Mouse (Mus musculus): ENCODE measurements around the gene Rgsl1. TPM values are rescaled to one million over a fixed set of nuclear protein-coding genes. Genes with fewer than 3 reads are reported as not detected.

Rgsl1 gene
- polyA plus RNA-seq, 1 experiment = 0.44 TPM

DNA sequence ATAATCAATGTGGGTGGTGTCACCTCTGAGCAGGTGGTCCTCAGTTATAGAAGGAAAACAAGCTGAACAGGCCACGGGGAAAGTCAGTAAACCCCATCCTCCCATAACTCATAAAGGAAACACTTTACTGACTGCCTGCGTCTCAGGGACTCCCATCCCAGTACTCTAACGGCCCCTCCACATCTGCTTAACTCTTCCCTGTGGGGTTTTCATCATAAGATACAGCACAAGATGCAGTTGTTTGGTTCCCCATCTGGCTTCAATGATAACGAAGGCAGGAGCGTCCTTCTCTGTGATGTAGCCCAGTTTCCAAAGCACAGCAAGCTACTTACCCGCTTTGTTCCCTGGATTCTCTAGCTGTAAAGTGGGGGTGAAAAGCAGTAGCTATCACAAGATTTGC lies 93.9 kb downstream of the Rgsl1 start:
- no peak for TF ChIP-seq CTCF (IDR thresholded peaks at IDR 0.05; ENCODE audit: borderline replicate concordance, extremely low read depth, insufficient read depth, insufficient read length)
- no peak for TF ChIP-seq POLR2A (IDR thresholded peaks at IDR 0.05; ENCODE audit: borderline replicate concordance, extremely low read depth, insufficient read depth, insufficient read length, poor library complexity, severe bottlenecking)
- peak; percentile 64 for DNase-seq (ENCODE audit: low read depth)

DNA sequence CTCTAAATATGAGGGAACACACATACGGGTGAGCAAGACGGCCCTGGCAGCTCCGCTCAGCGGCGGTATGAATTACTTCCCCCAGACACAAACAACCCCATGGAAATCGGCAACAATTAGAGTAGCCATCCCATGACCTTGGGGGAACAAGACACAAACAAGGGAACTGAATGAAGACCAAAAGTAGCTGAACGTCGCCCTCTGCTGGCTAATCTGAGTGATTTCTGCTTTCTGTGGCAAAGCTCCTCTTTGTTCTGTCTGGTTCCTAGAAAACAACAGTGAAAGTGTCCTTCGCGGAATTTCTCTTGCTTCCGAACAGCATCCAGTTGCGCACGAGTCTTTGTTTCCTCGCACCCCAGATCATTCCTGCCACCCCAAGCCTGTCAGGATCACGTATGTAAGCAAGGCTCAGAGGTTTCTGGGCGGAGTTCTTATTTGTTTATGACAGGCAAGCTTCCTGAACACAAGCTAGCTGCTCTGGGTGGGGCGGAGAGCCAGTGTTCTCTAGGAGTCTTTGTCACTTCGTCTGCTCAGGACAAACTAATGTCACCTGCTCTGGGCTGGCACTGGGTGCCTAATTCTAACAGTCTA lies 94.6 kb downstream of the Rgsl1 start, which contains the start of gene Rnasel:
Gene Rnasel (plus strand): TSS at position 216 of the 591 bp plus-strand sequence.
- TF ChIP-seq POLR2A (IDR thresholded peaks at IDR 0.05; ENCODE audit: borderline replicate concordance, extremely low read depth, insufficient read depth, insufficient read length, poor library complexity, severe bottlenecking) (no peak; the same call in 1 of the 2 replicates), CTCF (IDR thresholded peaks at IDR 0.05; ENCODE audit: borderline replicate concordance, extremely low read depth, insufficient read depth, insufficient read length) (peak; percentile 86)
- DNase-seq (ENCODE audit: low read depth) = peak; percentile 96

DNA sequence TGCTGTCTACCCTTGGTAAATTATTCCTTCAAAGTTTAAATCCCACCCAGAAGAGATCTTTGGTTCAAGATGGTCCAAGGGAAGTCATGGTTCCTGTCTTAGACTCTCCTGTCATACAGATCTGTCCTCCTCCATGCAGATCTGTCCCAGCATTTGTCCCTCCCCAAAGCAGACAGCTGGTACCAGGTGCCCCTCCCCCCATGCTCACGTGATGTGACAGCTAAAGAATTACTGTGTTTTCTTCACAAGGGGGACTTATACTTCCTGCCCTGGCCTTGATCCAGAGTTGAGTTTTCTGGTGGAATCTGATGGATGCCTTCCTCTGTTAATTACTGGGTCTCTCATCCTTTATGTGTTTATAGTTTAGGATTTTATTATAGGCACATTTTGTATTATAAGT lies 95.4 kb downstream of the Rgsl1 start:
- TF ChIP-seq POLR2A (IDR thresholded peaks at IDR 0.05; ENCODE audit: borderline replicate concordance, extremely low read depth, insufficient read depth, insufficient read length, poor library complexity, severe bottlenecking) = no peak
- no peak for TF ChIP-seq CTCF (IDR thresholded peaks at IDR 0.05; ENCODE audit: borderline replicate concordance, extremely low read depth, insufficient read depth, insufficient read length)
- DNase-seq (ENCODE audit: low read depth) = peak; percentile 82

DNA sequence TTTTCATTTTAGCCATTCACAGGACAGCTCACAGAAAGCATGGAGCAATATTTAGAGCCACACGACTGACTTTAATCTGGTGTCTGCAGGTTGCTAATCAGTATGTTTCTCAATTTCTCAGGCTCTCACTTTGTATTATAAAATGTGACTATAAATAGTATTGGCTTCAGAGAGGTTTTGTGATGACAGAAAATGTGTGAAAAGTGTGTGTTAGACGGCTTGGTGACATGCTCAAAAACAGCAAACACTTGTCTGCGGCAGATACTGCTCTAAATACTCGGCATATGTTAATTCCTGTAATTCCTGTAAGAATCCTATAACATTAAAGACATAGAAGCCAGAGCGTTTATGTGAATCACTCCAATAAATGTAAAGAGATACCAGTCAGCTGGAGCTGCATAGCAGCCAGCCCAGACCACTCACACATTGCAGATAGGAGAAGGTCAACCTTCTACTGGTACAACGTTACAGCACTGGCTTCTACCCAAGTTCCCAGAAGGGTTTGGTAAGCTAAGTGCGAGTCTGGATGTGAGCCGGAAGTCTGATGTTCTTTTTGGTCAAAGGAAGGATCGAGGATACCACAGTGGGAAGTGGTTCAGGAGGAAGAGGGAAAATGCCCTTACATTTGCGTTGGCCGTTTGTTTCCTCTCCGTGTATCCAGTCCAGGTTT lies 95.9 kb downstream of the Rgsl1 start:
- peak; percentile 70 for DNase-seq (ENCODE audit: low read depth)
- TF ChIP-seq POLR2A (IDR thresholded peaks at IDR 0.05; ENCODE audit: borderline replicate concordance, extremely low read depth, insufficient read depth, insufficient read length, poor library complexity, severe bottlenecking) (no peak), CTCF (IDR thresholded peaks at IDR 0.05; ENCODE audit: borderline replicate concordance, extremely low read depth, insufficient read depth, insufficient read length) (no peak)

DNA sequence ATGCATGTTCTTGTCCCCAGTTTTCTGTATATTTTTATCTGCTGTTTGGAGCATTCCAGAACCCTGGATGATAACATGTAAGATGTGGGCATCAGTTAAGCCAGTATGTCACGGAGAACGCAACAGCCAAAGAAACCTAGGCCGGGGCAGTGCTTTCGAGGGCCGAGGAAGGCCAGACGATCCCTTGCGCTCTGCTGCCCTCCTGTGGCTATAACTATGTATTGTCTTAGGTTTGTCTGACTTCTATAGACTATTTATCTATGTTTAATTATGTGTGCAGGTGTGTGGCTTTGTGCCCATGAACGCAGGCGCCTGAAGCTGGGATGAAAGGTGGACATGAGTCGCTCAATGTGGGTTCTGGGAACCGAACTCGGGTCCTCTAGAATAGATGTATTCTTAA lies 97.2 kb downstream of the Rgsl1 start:
- TF ChIP-seq CTCF (IDR thresholded peaks at IDR 0.05; ENCODE audit: borderline replicate concordance, extremely low read depth, insufficient read depth, insufficient read length) = peak; percentile 91
- no peak for TF ChIP-seq POLR2A (IDR thresholded peaks at IDR 0.05; ENCODE audit: borderline replicate concordance, extremely low read depth, insufficient read depth, insufficient read length, poor library complexity, severe bottlenecking)
- DNase-seq (ENCODE audit: low read depth) = peak; percentile 88

DNA sequence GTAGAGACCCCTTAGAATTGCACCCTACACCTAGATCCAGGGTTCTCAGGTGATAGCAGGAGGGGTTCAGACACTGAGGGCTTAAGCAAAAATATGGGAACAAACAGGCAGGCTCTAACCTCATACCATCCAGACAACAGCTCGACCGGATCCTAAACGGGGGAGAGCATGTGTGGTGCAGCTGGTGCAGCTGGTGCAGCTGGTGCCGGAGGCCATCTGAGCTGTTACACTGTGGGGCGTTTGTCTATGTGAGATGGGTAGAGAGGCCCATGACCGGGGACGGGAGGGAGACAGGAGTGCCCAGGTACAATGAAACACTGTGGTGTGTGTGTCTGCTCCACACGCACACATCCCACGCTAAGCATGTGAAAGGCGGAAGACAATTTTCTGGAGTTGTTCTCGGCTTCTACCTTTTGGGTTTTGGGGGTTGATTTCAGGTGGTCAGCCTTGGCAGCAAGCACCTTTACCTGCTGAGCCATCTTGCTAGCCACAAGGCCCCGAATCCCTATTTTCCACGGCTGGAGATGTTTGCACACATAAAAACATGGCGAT lies 97.7 kb downstream of the Rgsl1 start:
- TF ChIP-seq CTCF (IDR thresholded peaks at IDR 0.05; ENCODE audit: borderline replicate concordance, extremely low read depth, insufficient read depth, insufficient read length) (no peak), POLR2A (IDR thresholded peaks at IDR 0.05; ENCODE audit: borderline replicate concordance, extremely low read depth, insufficient read depth, insufficient read length, poor library complexity, severe bottlenecking) (no peak)
- DNase-seq (ENCODE audit: low read depth) = peak; percentile 69

DNA sequence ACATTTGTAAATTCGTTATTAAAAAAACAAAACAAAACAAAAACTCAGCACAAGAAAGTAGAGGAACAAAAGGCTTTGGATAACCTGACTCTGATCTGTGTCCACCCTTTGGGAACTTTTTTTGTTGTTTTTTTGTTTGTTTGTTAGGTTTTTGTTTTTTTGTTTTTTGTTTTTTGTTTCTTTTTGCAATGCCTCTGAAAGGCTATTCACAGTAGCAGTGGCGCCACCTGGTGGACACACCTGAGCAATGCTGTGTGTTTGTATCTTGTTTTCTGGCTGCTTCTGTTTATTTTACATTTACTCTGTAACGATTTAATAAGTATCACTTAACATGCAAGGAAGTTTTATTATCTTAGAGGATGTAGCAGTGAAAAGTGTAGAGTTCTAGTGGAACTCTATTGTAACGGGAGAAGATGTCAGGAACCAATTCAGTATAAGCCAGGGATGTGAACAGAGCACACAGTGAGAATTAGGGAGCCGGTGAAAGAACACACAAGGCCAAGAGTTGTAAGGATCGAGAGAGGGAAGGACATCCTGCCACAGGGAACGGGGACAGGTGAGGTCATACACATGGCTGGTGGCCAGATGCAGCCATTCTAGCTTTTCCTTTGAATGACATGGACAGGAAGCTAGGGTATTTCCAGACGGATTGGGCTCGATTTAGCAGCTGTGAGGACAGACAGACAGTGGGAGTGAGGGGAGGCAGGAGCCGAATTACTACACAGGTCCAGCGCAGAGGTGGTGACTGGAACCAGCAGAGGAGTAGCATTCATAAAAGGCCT lies 101.4 kb downstream of the Rgsl1 start:
- TF ChIP-seq POLR2A (IDR thresholded peaks at IDR 0.05; ENCODE audit: borderline replicate concordance, extremely low read depth, insufficient read depth, insufficient read length, poor library complexity, severe bottlenecking) = no peak
- TF ChIP-seq CTCF (IDR thresholded peaks at IDR 0.05; ENCODE audit: borderline replicate concordance, extremely low read depth, insufficient read depth, insufficient read length) = peak; percentile 83; the same call in 1 of the 2 replicates
- peak; percentile 89 for DNase-seq (ENCODE audit: low read depth)

DNA sequence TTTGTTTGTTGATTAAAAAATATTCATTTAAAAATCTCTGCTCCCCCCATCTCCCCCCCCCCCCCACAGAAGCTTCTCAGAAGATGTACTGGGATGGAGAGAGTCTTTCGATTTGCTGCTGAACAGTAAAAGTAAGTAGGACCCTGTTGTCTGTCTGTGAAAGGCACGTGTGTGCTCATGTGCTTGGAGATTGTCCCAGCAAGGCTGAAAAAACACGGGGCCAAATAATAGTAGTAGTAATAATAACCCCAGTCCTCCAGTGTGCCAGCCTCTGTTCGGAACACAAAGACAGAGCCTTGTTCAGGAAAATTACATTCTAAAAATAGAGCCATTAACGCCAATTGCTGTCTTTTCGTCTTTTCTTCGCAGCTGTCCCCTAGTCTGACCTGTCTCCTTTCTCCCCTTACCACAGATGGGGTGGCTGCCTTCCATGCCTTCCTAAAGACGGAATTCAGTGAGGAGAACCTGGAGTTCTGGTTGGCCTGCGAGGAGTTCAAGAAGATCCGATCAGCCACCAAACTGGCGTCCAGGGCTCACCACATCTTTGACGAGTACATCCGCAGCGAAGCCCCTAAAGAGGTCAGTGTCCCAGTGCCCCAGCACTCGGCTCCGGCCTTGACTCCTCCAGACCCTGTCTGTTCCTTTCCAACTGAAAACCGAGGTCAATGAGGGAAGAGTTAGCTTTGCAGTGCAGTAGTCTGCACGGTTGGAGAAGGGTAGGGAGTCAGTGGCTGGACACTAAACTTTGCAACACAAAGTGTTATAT lies 102.2 kb downstream of the Rgsl1 start:
- no peak for TF ChIP-seq CTCF (IDR thresholded peaks at IDR 0.05; ENCODE audit: borderline replicate concordance, extremely low read depth, insufficient read depth, insufficient read length)
- TF ChIP-seq POLR2A (IDR thresholded peaks at IDR 0.05; ENCODE audit: borderline replicate concordance, extremely low read depth, insufficient read depth, insufficient read length, poor library complexity, severe bottlenecking) = no peak
- DNase-seq (ENCODE audit: low read depth) = peak; percentile 61

DNA sequence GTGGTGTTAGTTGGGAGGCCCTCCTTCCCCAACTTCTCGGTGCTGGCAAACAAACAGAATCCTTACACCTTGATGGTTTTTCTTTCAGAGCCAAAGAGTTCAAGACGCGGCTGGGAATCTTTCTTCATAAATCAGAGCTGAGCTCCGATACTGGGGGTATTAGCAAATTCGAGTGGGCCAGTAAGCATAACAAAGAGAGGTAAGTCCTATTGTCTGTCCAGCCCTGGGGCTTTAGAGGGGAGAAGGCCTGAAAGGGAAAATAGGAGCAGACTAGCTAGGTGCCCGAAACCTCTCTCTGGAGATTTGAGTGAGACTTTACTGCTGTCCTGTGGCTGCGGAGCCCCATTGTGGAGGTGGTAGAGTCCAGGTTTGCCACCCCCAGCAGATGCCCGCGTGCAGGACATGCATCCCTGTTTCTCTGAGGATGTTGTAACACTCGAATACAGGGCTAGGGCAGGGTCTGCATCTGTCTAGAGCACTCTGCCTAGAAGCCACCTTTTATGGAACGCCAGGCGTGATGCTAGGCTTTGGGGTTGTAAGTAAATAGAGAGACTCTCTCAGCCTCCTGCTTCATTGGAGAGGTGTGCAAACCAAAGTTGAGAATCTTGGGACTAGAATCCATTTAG lies 103.1 kb downstream of the Rgsl1 start:
- peak; percentile 25 for DNase-seq (ENCODE audit: low read depth)
- no peak for TF ChIP-seq POLR2A (IDR thresholded peaks at IDR 0.05; ENCODE audit: borderline replicate concordance, extremely low read depth, insufficient read depth, insufficient read length, poor library complexity, severe bottlenecking)
- TF ChIP-seq CTCF (IDR thresholded peaks at IDR 0.05; ENCODE audit: borderline replicate concordance, extremely low read depth, insufficient read depth, insufficient read length) = no peak

DNA sequence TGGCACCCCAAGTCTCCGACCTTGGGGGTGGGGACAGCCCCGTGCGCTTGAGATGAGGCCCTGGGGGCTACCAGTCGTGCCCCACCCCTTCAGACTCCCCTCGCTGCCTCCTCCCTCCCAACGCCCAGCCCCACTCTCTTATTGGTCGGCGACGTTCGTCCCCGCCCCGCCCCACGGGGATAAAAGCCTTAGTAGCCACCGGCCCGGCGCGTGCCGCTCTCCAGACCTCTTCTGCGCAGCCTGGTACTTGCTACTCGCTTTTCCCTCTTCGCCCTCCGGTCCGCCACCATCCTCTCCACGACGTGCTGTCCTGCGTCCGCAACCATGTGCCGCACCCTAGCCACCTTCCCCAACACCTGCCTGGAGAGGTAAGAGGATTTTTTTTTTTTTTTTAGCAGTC lies 103.8 kb downstream of the Rgsl1 start, which contains the start of gene Rgs16:
Gene Rgs16 (plus strand): TSS at position 205 of the 400 bp plus-strand sequence.
- TF ChIP-seq POLR2A (IDR thresholded peaks at IDR 0.05; ENCODE audit: borderline replicate concordance, extremely low read depth, insufficient read depth, insufficient read length, poor library complexity, severe bottlenecking) = peak; percentile 55; the same call in 1 of the 2 replicates
- no peak for TF ChIP-seq CTCF (IDR thresholded peaks at IDR 0.05; ENCODE audit: borderline replicate concordance, extremely low read depth, insufficient read depth, insufficient read length)
- peak; percentile 92 for DNase-seq (ENCODE audit: low read depth)
